Mouse (Mus musculus) left cerebral cortex, postnatal 25 days (tissue): Measurements from ENCODE around the gene Zmpste24. TPM values are rescaled to one million over a fixed set of nuclear protein-coding genes. Genes with fewer than 3 reads are reported as not detected.

Experiments
- total RNA-seq, 2 experiments: library from RNA; stranded (reverse); gene quantifications; 2 replicates each; pipeline ENCODE4 v1.2.3; 2021

Zmpste24 gene
- total RNA-seq, 2 experiments from 2014 or later: 25.4 to 26.1 TPM

Other genes starting within 250 kb of the Zmpste24 start
- gene Rims3, start 243.4 kb downstream of the Zmpste24 start, total RNA-seq: 100 to 1,000 TPM in 1 of 2 experiments, 10 to 100 TPM in 1; 94.9 to 115 TPM
- 10 to 100 TPM; 10.1 to 13.3 TPM for gene Exo5, start 173.2 kb downstream of the Zmpste24 start, total RNA-seq
- gene Zfp69, start 146.5 kb downstream of the Zmpste24 start, total RNA-seq: 1 to 10 TPM; 1.1 to 1.6 TPM
- 100 to 1,000 TPM; 188 to 194 TPM for gene Smap2, start 81.0 kb downstream of the Zmpste24 start, total RNA-seq
- gene Col9a2, start 58.9 kb downstream of the Zmpste24 start, total RNA-seq: 1 to 10 TPM; 5.2 to 5.5 TPM
- not detected for gene Tmco2, start 11.0 kb upstream of the Zmpste24 start, total RNA-seq
- gene Rlf, start 116.8 kb upstream of the Zmpste24 start, total RNA-seq: 10 to 100 TPM; 26.5 to 27.5 TPM
- gene Gm12888, start 226.7 kb upstream of the Zmpste24 start, total RNA-seq: not detected